Mouse (Mus musculus): ENCODE results near the gene Pkp3. TPM values are rescaled to one million over a fixed set of nuclear protein-coding genes. Genes with fewer than 3 reads are reported as not detected.

The Pkp3 gene
- polyA plus RNA-seq, 1 experiment from 2014 or later: 0.67 TPM

- Histone ChIP-seq H3K9me3 (replicated peaks; ENCODE audit: control insufficient read depth, low read length) (no peaks in the 10 kb centered on the region), H3K27me3 (ENCODE audit: control insufficient read depth, insufficient read depth, low read length) (peaks cover 20% of the 10 kb centered on the region), H3K27ac (ENCODE audit: low read depth, low read length) (no peak within 1 kb of the TSS), H3K36me3 (ENCODE audit: control insufficient read depth, insufficient read depth, low read length) (no peaks in the 10 kb centered on the region), H3K4me2 (peak within 1 kb of the TSS; percentile 31), H3K9ac (ENCODE audit: low read depth, low read length) (no peak within 1 kb of the TSS), H3K4me1 (ENCODE audit: control insufficient read depth, insufficient read depth, low read length) (no peaks in the 10 kb centered on the region), H3K4me3 (ENCODE audit: low read depth, low read length) (no peak within 1 kb of the TSS)
- WGBS (ENCODE audit: insufficient replicate concordance): 16% methylated on average over 9 of the region's 9 CpGs
- ATAC-seq (replicated peaks; ENCODE audit: insufficient number of reproducible peaks, low FRiP score, low TSS enrichment): no peak
These were observed 39.6 kb downstream of the Pkp3 start, which contains the start of gene Ano9 for GRCm38 (mm10) chr7:141117636-141118035. Gene Ano9, minus strand, starts transcription at chr7:141117806.

DNA sequence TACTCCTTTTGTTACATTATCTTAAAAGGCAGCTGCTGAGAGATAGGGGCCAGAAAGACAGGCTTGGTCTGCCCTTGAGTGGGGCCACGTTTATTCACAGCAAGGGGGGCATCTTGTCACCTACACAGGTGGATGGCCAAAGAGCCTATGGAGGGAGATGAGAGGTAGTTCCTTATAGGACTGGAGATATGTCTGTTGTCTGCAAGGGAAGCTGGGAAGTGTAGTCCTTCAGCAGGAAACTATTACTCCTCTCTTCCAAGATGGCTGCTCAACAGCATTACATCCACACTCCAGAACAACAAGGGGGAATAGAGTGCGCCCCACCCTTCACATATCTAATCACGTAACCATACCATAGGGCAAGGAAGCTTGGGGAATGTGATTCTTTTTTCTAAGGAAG, 41.5 kb downstream of the Pkp3 start:
- no peaks in the 10 kb centered on the region for H3K4me1 ChIP-seq (ENCODE audit: control insufficient read depth, insufficient read depth, low read length)
- H3K4me2 ChIP-seq: no peak overlapping the region
- H3K27ac ChIP-seq (ENCODE audit: low read depth, low read length): no peak overlapping the region
- H3K9ac ChIP-seq (ENCODE audit: low read depth, low read length): no peak overlapping the region
- no peak for ATAC-seq (replicated peaks; ENCODE audit: insufficient number of reproducible peaks, low FRiP score, low TSS enrichment)
- no peaks in the 10 kb centered on the region for H3K9me3 ChIP-seq (replicated peaks; ENCODE audit: control insufficient read depth, low read length)
- no peak overlapping the region for H3K4me3 ChIP-seq (ENCODE audit: low read depth, low read length)
- H3K36me3 ChIP-seq (ENCODE audit: control insufficient read depth, insufficient read depth, low read length): no peaks in the 10 kb centered on the region
- WGBS (ENCODE audit: insufficient replicate concordance): 62% methylated on average over 3 of the region's 3 CpGs
- peaks cover 20% of the 10 kb centered on the region for H3K27me3 ChIP-seq (ENCODE audit: control insufficient read depth, insufficient read depth, low read length)

GRCm38 (mm10) chr7:141120605-141121004, 42.6 kb downstream of the Pkp3 start:
- H3K4me1 ChIP-seq (ENCODE audit: control insufficient read depth, insufficient read depth, low read length): no peaks in the 10 kb centered on the region
- no peak overlapping the region for H3K27ac ChIP-seq (ENCODE audit: low read depth, low read length)
- H3K4me2 ChIP-seq: no peak overlapping the region
- 82% methylated on average over 3 of the region's 3 CpGs for WGBS (ENCODE audit: insufficient replicate concordance)
- no peak for ATAC-seq (replicated peaks; ENCODE audit: insufficient number of reproducible peaks, low FRiP score, low TSS enrichment)
- no peak overlapping the region for H3K9ac ChIP-seq (ENCODE audit: low read depth, low read length)
- no peak overlapping the region for H3K4me3 ChIP-seq (ENCODE audit: low read depth, low read length)
- peaks cover 20% of the 10 kb centered on the region for H3K27me3 ChIP-seq (ENCODE audit: control insufficient read depth, insufficient read depth, low read length)
- H3K36me3 ChIP-seq (ENCODE audit: control insufficient read depth, insufficient read depth, low read length): no peaks in the 10 kb centered on the region
- H3K9me3 ChIP-seq (replicated peaks; ENCODE audit: control insufficient read depth, low read length): no peaks in the 10 kb centered on the region

DNA sequence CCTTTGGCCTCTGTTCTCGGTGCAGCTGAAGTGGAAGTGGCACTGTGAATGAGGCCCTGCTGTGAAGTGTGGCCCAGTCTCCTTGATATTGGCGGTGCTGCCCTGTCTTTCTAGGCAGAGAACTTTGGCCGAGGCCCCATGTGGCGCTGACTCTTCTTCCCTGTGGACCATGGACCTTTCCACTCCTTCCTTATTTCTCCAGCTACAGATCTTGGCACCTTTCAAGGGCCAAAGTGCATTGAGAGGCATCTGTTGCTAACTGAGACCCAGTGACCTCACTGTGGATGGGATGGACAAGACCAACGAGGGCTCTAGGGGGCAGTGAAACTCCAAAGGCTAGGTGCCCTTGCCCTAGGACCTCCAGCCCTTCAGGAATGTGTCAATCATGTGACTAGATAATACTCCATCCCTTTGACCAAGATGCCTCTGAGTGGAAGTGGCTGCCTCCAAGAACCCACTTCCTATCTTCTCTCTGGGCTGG, 43.1 kb downstream of the Pkp3 start:
- peaks cover 20% of the 10 kb centered on the region for H3K27me3 ChIP-seq (ENCODE audit: control insufficient read depth, insufficient read depth, low read length)
- no peak overlapping the region for H3K4me3 ChIP-seq (ENCODE audit: low read depth, low read length)
- no peak overlapping the region for H3K9ac ChIP-seq (ENCODE audit: low read depth, low read length)
- H3K27ac ChIP-seq (ENCODE audit: low read depth, low read length): no peak overlapping the region
- H3K4me2 ChIP-seq: no peak overlapping the region
- WGBS (ENCODE audit: insufficient replicate concordance): 76% methylated on average over 5 of the region's 5 CpGs
- H3K9me3 ChIP-seq (replicated peaks; ENCODE audit: control insufficient read depth, low read length): no peaks in the 10 kb centered on the region
- no peak for ATAC-seq (replicated peaks; ENCODE audit: insufficient number of reproducible peaks, low FRiP score, low TSS enrichment)
- H3K4me1 ChIP-seq (ENCODE audit: control insufficient read depth, insufficient read depth, low read length): no peaks in the 10 kb centered on the region
- no peaks in the 10 kb centered on the region for H3K36me3 ChIP-seq (ENCODE audit: control insufficient read depth, insufficient read depth, low read length)

GRCm38 (mm10) chr7:141122245-141122644, 44.2 kb downstream of the Pkp3 start, which contains the start of gene Ptdss2:
Gene Ptdss2, plus strand, starts transcription at chr7:141122382.
- no peak for ATAC-seq (replicated peaks; ENCODE audit: insufficient number of reproducible peaks, low FRiP score, low TSS enrichment)
- WGBS (ENCODE audit: insufficient replicate concordance): 37% methylated on average over 14 of the region's 14 CpGs
- H3K4me2 ChIP-seq: peak within 1 kb of the TSS; percentile 73

DNA sequence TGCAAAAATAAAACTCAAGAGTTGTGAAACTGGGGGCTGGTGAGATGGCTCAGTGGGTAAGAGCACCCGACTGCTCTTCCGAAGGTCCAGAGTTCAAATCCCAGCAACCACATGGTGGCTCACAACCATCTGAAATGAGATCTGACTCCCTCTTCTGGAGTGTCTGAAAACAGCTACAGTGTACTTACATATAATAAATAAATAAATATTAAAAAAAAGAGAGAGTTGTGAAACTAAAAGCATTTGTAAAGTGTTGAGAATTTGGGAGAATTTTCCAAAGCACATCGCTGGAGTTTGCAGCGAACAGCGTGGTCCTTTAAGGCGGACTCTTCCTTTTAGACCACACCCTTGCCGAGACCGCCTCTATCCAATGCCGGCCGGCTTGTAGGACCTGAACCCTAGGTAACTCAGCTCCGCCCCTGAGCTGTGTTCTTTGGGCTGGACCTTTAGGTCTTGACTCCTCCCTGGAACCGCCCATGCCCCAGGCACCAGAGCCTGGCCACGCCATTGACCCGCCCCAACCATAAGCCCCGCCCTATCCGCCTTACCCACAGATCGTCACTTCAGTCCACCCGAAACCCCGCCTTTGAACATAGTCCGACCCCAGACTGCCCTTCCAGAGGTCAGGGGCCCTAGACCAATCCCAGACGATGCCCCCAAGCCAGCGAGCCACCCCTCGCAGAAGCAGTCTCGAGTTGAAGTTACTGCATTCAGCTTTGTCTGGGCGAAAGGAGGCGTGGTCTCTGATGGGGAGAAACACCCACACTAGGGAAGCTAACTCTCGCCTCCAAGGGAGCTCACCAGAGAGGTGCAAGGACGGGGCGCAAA, 44.9 kb downstream of the Pkp3 start:
- H3K9ac ChIP-seq (ENCODE audit: low read depth, low read length): peak overlapping the region; percentile 79
- H3K4me3 ChIP-seq (ENCODE audit: low read depth, low read length): peak overlapping the region; percentile 60
- peaks cover 3% of the 10 kb centered on the region; the same call in 1 of the 2 replicates for H3K27me3 ChIP-seq (ENCODE audit: control insufficient read depth, insufficient read depth, low read length)
- WGBS (ENCODE audit: insufficient replicate concordance): 2% methylated on average over 29 of the region's 29 CpGs
- H3K4me2 ChIP-seq: peak overlapping the region; percentile 73
- H3K9me3 ChIP-seq (replicated peaks; ENCODE audit: control insufficient read depth, low read length): no peaks in the 10 kb centered on the region
- peak; percentile 99 for ATAC-seq (replicated peaks; ENCODE audit: insufficient number of reproducible peaks, low FRiP score, low TSS enrichment)
- H3K36me3 ChIP-seq (ENCODE audit: control insufficient read depth, insufficient read depth, low read length): no peaks in the 10 kb centered on the region
- no peaks in the 10 kb centered on the region for H3K4me1 ChIP-seq (ENCODE audit: control insufficient read depth, insufficient read depth, low read length)
- peak overlapping the region; percentile 93 for H3K27ac ChIP-seq (ENCODE audit: low read depth, low read length)

More at GRCm38 (mm10) chr7:141122245-141122644, 44.2 kb downstream of the Pkp3 start, which contains the start of gene Ptdss2:
- Histone ChIP-seq H3K27me3 (ENCODE audit: control insufficient read depth, insufficient read depth, low read length) (peaks cover 9% of the 10 kb centered on the region), H3K27ac (ENCODE audit: low read depth, low read length) (peak within 1 kb of the TSS; percentile 93), H3K36me3 (ENCODE audit: control insufficient read depth, insufficient read depth, low read length) (no peaks in the 10 kb centered on the region), H3K9me3 (replicated peaks; ENCODE audit: control insufficient read depth, low read length) (no peaks in the 10 kb centered on the region), H3K4me3 (ENCODE audit: low read depth, low read length) (peak within 1 kb of the TSS; percentile 60), H3K9ac (ENCODE audit: low read depth, low read length) (peak within 1 kb of the TSS; percentile 79), H3K4me1 (ENCODE audit: control insufficient read depth, insufficient read depth, low read length) (no peaks in the 10 kb centered on the region)

- Histone ChIP-seq H3K4me3 (ENCODE audit: low read depth, low read length) (peak overlapping the region; percentile 60), H3K36me3 (ENCODE audit: control insufficient read depth, insufficient read depth, low read length) (no peaks in the 10 kb centered on the region), H3K9ac (ENCODE audit: low read depth, low read length) (peak overlapping the region; percentile 79), H3K27ac (ENCODE audit: low read depth, low read length) (peak overlapping the region; percentile 93), H3K4me1 (ENCODE audit: control insufficient read depth, insufficient read depth, low read length) (no peaks in the 10 kb centered on the region), H3K27me3 (ENCODE audit: control insufficient read depth, insufficient read depth, low read length) (no peaks in the 10 kb centered on the region), H3K4me2 (peak overlapping the region; percentile 73), H3K9me3 (replicated peaks; ENCODE audit: control insufficient read depth, low read length) (no peaks in the 10 kb centered on the region)
- 1% methylated on average over 15 of the region's 15 CpGs for WGBS (ENCODE audit: insufficient replicate concordance)
- ATAC-seq (replicated peaks; ENCODE audit: insufficient number of reproducible peaks, low FRiP score, low TSS enrichment): peak; percentile 0; the same call in 1 of the 2 replicates
These were observed 45.5 kb downstream of the Pkp3 start for GRCm38 (mm10) chr7:141123517-141123856.

GRCm38 (mm10) chr7:141131024-141131820, 53.2 kb downstream of the Pkp3 start:
- Histone ChIP-seq H3K27me3 (ENCODE audit: control insufficient read depth, insufficient read depth, low read length) (no peaks in the 10 kb centered on the region), H3K4me2 (peak overlapping the region; percentile 93), H3K9me3 (replicated peaks; ENCODE audit: control insufficient read depth, low read length) (no peaks in the 10 kb centered on the region), H3K4me3 (ENCODE audit: low read depth, low read length) (peak overlapping the region; percentile 89), H3K27ac (ENCODE audit: low read depth, low read length) (peak overlapping the region; percentile 83), H3K36me3 (ENCODE audit: control insufficient read depth, insufficient read depth, low read length) (peaks cover 5% of the 10 kb centered on the region), H3K9ac (ENCODE audit: low read depth, low read length) (peak overlapping the region; percentile 92), H3K4me1 (ENCODE audit: control insufficient read depth, insufficient read depth, low read length) (peaks cover 6% of the 10 kb centered on the region)
- under 1% methylated on average over 59 of the region's 59 CpGs for WGBS (ENCODE audit: insufficient replicate concordance)
- ATAC-seq (replicated peaks; ENCODE audit: insufficient number of reproducible peaks, low FRiP score, low TSS enrichment): peak; percentile 98

All from heart, embryonic 11.5 days (tissue).